Mouse (Mus musculus) heart, postnatal 0 days (tissue): Measurements from ENCODE around the gene Cacna2d4.
"Not testable (repeated sequence)": the region's sequence is repeated elsewhere in the genome, so short reads cannot be mapped to it uniquely, and the experiment has no call there.

Experiments
- CTCF ChIP-seq: IDR thresholded peaks from 2 replicates; pipeline ENCODE4 v1.5.1; 2016; ENCODE audit warnings: antibody characterized with exemption, control low read depth, low read depth
- EP300 ChIP-seq: IDR thresholded peaks from 2 replicates; pipeline ENCODE4 v1.6.1; 2016; ENCODE audit warnings: antibody characterized with exemption, low read depth

GRCm38 (mm10) chr6:119360250-119360649 is 123.9 kb downstream of the Cacna2d4 start:
- TF ChIP-seq CTCF, EP300: not testable (repeated sequence)
